Mouse (Mus musculus) cerebellum, adult 18-20 months (tissue): Measurements from ENCODE around the gene 9130213A22Rik.

Experiments used
- DNase-seq, 2 experiments: peaks; one replicate each; pipeline ENCODE4 v3.0.0; 2021

9130213A22Rik gene

GRCm38 (mm10) chr11:69105227-69105626 is 17.2 kb downstream of the 9130213A22Rik start:
- DNase-seq, result no peak

- peak in 1 of 2 experiments; percentile 21 for DNase-seq
These were observed 17.9 kb downstream of the 9130213A22Rik start for GRCm38 (mm10) chr11:69104487-69104886.

GRCm38 (mm10) chr11:69103531-69104435 is 18.6 kb downstream of the 9130213A22Rik start:
- DNase-seq, result no peak

- DNase-seq, result no peak
These were observed 19.3 kb downstream of the 9130213A22Rik start for GRCm38 (mm10) chr11:69103121-69103520.

GRCm38 (mm10) chr11:69102403-69102725 is 20.0 kb downstream of the 9130213A22Rik start:
- peak; percentile 51 to 76 for DNase-seq

- peak in 1 of 2 experiments; percentile 34 for DNase-seq
These were observed 20.6 kb downstream of the 9130213A22Rik start for GRCm38 (mm10) chr11:69101604-69102402.

GRCm38 (mm10) chr11:69100639-69101360 is 21.6 kb downstream of the 9130213A22Rik start:
- peak; percentile 30 to 43 for DNase-seq

GRCm38 (mm10) chr11:69099915-69100345 is 22.5 kb downstream of the 9130213A22Rik start:
- DNase-seq, result peak; percentile 93 to 97

GRCm38 (mm10) chr11:69099177-69099914 is 23.0 kb downstream of the 9130213A22Rik start:
- DNase-seq, result peak; percentile 79 to 84

- DNase-seq, result peak; percentile 98 to 99
These were observed 23.7 kb downstream of the 9130213A22Rik start for GRCm38 (mm10) chr11:69098762-69099091.

GRCm38 (mm10) chr11:69098039-69098761 is 24.2 kb downstream of the 9130213A22Rik start:
- DNase-seq, result no peak

- peak; percentile 87 to 94 for DNase-seq
These were observed 25.1 kb downstream of the 9130213A22Rik start for GRCm38 (mm10) chr11:69096987-69097900.

- DNase-seq, result no peak
These were observed 25.9 kb downstream of the 9130213A22Rik start for GRCm38 (mm10) chr11:69096360-69096986.

- peak in 1 of 2 experiments; percentile 42 for DNase-seq
These were observed 26.7 kb downstream of the 9130213A22Rik start for GRCm38 (mm10) chr11:69095511-69096231.

GRCm38 (mm10) chr11:69094697-69095429 is 27.5 kb downstream of the 9130213A22Rik start, which contains the start of gene Per1:
Gene Per1, plus strand, starts transcription at chr11:69095217.
- DNase-seq, result peak; percentile 98 to 100

GRCm38 (mm10) chr11:69093856-69094255 is 28.5 kb downstream of the 9130213A22Rik start:
- DNase-seq, result peak in 1 of 2 experiments; percentile 30

GRCm38 (mm10) chr11:69092871-69093270 is 29.5 kb downstream of the 9130213A22Rik start:
- no peak for DNase-seq

GRCm38 (mm10) chr11:69092386-69092751 is 30.0 kb downstream of the 9130213A22Rik start:
- DNase-seq, result peak; percentile 90 to 92
